Mouse (Mus musculus) spleen, adult 2 months (tissue): Measurements from ENCODE around the gene Irf4.

ENCODE experiments used
- CTCF ChIP-seq: fragments of 200-500 bp; IDR thresholded peaks from 2 replicates; pipeline ENCODE4 v1.5.1; 2011; ENCODE audit warnings: mild to moderate bottlenecking, inconsistent platforms; ENCODE audit not compliant: insufficient read depth, insufficient read length, insufficient replicate concordance; ENCODE audit errors: extremely low read depth
- POLR2A ChIP-seq: fragments of 200-500 bp; IDR thresholded peaks from 2 replicates; pipeline ENCODE4 v1.6.1; 2011; ENCODE audit warnings: low read depth, low read length, inconsistent platforms

GRCm38 (mm10) chr13:30747504-30747903 lies 1.5 kb upstream of the Irf4 start:
- TF ChIP-seq POLR2A: no peak
- no peak for TF ChIP-seq CTCF
